Mouse (Mus musculus) thymus, postnatal 25 days (tissue): ENCODE data around the gene Pds5b.
"Not testable (repeated sequence)": the region's sequence is repeated elsewhere in the genome, so short reads cannot be mapped to it uniquely, and the experiment has no call there.

Experiments
- DNase-seq: peaks from one replicate; pipeline ENCODE4 v3.0.0; 2022

Gene Pds5b

GRCm38 (mm10) chr5:150673153-150673835 is at the start of gene Pds5b:
Pds5b (plus strand) TSS chr5:150673739.
- DNase-seq, result peak; percentile 93

DNA sequence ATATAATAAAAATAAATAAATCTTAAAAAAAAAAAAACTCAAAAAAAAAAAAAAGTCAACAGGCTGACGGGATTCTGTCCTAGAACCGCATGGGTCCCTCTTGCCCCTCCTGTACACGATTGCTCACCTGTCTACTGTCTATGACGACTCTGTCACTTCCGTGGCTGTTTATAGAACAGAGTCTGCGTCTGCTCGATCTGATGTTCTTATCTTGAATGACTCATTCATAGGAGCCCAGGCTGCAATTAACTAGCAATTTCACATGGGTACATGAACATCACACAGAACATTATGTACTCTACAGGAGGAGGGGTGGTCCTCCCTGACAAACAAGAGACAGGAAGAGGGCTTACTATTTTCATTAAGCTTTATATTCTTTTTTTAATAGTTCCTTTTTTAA is 48.0 kb upstream of the Pds5b start:
- no peak for DNase-seq

GRCm38 (mm10) chr5:150629272-150629671 is 44.3 kb upstream of the Pds5b start:
- no peak for DNase-seq

DNA sequence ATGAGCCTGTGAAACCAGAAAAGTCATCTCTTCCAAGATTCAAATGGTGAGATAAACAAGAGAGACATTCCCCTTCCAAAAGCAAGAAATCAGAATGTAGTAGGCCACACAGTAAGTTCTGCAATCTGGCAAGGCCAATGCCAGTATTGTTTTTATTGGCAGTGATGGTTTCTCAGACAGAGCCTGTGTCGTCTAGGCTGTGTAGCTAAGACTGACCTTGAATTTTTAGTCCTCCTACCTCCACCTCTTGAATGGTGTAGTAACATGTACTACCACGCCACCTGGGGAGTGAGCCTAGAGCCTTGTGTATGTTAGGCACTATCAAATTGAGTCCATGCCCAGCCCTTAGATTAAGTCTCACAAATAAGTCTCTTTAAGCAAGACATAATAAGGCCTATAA is 43.8 kb upstream of the Pds5b start:
- DNase-seq, result no peak

DNA sequence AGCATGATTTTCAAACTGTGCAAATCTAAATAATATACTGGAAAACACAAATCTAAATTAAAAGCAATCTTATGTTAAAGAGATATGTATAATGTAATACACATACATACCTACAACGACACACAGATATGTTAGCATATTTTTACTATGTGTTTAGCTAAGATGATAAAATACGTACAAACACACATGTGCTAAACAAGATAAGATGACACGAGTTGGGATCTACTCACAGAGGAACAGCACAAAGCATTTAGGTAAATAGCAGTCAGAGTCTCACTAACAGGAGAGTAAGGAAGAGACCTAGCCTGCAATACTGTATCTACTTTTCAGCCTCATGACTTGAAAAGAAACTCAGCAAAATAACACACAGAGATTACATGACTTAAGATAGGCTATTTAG is 32.1 kb upstream of the Pds5b start:
- DNase-seq, result no peak

GRCm38 (mm10) chr5:150643390-150643789 is 30.1 kb upstream of the Pds5b start:
- not testable (repeated sequence) for DNase-seq

GRCm38 (mm10) chr5:150644926-150645325 is 28.6 kb upstream of the Pds5b start:
- no peak for DNase-seq

DNA sequence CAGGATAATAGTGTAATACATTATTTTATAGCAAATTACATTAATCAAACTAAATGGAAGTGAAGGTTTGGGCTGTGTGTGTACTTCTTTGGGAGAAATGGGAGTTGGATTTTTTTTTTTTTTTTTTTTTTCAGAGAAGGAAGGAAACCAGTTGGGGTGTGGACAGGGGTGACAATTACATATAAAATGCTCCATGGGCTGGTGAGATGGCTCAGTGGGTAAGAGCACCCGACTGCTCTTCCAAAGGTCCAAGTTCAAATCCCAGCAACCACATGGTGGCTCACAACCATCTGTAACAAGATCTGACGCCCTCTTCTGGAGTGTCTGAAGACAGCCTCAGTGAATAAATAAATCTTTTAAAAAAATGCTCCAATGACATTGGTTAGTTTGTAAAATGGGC is 21.0 kb upstream of the Pds5b start:
- no peak for DNase-seq

DNA sequence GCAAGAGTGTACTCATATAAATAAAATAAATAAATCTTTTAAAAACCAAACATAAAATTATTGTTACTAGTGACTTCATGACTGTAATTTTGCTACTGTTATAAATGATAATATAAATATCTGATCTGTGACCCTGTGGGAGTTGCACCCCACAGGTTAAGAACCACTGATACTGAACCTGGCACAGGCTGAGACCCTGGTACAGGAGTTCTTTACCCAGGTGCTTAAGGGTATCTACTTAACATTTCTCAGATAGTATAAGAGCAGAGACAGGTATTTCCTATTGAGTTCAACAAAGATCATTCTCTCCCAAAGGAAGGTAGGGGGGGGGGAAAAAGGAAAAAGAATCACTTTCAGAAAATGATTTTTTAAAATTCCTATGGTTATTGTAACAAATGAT is 19.0 kb upstream of the Pds5b start:
- no peak for DNase-seq

GRCm38 (mm10) chr5:150659425-150659824 is 14.1 kb upstream of the Pds5b start:
- DNase-seq, result not testable (repeated sequence)

- not testable (repeated sequence) for DNase-seq
Observed at GRCm38 (mm10) chr5:150660296-150660695, 13.2 kb upstream of the Pds5b start.

DNA sequence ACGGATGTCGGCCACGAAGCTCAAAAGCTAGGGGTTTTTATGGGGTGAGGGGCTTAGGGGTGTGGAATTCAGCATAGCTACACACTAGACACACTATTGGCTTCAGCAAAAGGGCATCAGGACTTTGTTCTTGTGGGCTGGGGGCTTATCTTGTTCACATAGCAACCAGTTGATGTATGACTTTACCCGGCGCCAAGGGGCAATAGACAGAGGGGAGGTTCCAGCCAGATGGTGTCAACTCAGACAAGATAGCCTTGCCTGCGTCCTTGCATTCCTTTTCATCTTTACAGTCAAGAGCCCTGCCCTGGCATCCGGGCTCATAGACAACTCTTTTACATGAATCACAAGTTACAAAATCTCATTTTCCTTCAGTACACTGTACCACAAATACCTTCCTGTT is 9.6 kb upstream of the Pds5b start:
- DNase-seq, result not testable (repeated sequence)

GRCm38 (mm10) chr5:150664794-150665131 is 8.8 kb upstream of the Pds5b start:
- no peak for DNase-seq

DNA sequence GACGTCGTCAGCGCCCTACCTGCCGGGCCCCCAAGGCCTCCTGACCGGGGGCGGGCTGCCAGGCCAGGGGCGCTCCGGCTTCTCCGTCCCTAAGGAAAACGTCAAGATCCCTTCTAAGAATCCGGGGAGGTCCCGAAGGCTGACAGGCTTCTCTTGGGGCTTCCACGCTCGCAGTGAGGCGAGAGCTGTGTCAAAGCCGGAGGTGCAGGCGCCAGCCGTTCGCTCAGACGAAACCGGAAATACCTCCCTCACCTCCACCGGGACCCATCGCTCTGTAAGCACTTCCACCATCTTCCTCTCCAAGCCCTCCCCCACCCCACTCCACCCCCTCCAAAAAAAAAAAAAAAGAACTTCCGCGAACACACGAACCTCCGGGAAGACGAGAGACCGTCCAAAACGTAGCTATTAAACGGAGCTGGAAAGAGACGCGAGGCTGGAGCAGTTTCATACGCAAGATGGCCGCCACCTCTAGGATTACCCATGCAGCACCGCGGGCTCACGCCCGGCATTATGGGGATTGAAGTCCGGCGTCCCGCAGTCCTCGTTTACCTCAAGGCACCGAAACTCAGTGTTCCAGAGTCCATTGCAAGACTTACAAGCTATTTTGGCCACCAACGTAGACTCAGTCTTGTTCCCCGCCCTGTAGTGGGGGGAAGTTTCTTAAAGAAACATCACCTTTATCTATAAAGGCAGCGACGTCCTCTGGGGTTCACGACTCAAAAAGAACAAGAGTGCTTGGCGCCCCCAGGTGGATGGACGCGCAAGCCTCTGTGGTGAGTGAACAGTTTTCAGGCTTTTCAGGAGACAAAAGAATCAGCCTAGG is 8.2 kb upstream of the Pds5b start:
- peak; percentile 96 for DNase-seq

- not testable (repeated sequence) for DNase-seq
Observed at GRCm38 (mm10) chr5:150666133-150666739, 7.3 kb upstream of the Pds5b start, which contains the start of gene N4bp2l2. N4bp2l2 (minus strand) TSS chr5:150666183.

GRCm38 (mm10) chr5:150668731-150669130 is 4.8 kb upstream of the Pds5b start:
- DNase-seq, result no peak

DNA sequence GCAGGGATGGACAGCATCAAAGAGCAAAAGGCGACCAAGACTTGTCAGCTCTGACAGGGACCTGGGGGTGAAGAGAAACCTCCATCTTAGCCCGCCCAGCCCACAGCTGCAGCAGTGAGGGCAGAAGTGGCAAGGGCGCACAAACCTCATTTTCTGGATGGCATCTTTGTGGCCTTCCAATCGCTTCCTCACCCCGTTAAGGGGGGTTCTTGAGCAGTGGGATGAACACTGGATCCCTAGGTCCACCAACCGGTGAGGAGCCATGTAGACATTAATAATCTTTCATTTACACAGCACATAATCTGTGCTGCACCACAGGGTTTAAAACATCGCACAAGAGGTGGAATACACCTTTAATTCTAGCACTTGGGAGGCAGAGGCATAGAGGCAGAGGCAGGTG is 1.2 kb upstream of the Pds5b start:
- DNase-seq, result no peak

GRCm38 (mm10) chr5:150673880-150674621 is 512 bp downstream of the Pds5b start:
- peak; percentile 63 for DNase-seq

GRCm38 (mm10) chr5:150674866-150675265 is 1.3 kb downstream of the Pds5b start:
- DNase-seq, result no peak

GRCm38 (mm10) chr5:150682862-150683261 is 9.3 kb downstream of the Pds5b start:
- DNase-seq, result not testable (repeated sequence)

DNA sequence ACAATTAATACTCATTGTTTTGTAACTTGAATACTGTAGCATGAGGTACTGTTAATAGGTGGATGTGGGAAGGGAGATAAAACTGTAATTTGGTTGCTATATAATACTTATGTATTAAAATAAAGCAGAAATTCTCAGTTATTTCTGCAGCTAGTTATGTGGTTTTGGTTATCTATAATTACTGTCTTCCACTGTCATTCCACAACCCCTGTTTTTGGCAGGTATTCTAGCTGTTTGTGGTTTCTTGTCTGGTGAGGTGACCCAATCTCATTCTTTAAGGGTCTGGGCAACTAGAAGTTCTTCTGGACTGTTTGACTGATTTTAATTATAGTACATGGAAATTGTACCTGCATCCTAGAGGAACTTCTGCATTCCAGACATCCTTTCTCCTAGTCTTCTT is 17.1 kb downstream of the Pds5b start:
- DNase-seq, result no peak

DNA sequence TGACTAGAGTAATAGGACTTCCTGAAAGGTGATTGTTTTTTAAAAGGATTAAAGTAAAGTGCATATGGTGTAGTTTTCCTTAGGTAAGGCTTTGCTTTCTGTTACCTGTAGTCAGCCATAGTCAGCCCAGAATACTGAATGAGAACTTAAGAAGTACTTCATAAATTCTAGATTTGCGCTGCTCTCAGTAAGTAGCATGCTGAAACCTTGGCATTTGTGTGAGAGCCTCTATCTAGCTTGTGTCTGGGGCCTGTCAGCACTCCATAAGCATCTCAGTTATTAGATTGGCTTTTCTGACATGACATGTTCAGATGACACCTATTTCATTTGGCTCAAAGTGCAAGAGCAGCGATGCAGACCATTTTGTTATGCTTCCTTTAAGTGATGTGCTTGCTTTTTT is 19.7 kb downstream of the Pds5b start:
- DNase-seq, result no peak

- peak; percentile 42 for DNase-seq
Observed at GRCm38 (mm10) chr5:150702714-150703113, 29.2 kb downstream of the Pds5b start.
